Mouse (Mus musculus): ENCODE results near the gene Ddx49.

Ddx49 gene

DNA sequence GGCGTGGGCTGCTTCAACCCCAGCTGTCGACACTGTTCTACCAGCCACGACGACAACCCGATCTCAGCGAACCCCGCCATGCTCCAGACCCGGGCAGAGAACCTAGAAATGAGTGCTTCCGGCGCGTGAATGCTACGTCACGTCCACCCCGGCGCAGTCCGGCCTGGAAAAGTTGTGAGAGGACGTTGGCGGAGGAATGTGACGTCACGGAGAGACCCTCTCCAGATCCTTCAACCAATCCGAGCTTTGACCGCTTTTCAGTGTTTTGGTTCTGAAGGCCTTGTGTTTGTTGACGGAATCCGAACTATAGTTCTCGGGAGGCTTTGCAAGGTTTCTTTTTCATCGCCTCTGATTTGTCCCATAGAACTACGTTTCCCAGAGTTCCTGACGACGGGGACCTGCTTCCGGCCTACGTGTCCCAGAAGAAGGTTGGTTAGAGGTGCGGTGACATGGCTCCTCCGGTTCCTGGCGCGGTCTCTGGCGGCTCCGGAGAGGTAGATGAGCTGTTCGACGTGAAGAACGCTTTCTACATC lies at the start of gene Ddx49, which contains the start of gene Cope:
TSS of gene Ddx49 (minus strand) at position 132 of the 533 bp plus-strand sequence.
TSS of gene Cope (plus strand) at position 161 of the 533 bp plus-strand sequence.
- peak; percentile 91 for DNase-seq

DNA sequence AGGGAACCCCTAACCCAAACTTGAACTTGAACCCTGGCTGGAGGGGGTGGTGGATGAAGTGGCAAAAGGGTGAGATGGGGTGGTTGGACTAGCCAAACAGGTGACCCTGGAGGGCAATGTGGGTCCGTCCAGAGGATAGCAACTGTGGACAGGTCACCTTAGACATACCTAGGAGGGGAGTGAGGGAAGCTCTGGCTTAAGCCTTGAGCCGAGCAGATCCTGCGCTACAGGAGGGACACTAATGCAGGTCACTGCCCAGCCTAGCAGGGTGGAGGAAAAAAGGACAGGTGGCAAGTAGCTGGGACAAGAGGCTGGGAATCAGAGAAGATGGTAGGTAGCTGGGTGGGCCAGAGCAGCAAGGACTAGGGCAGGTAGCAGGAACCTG lies 49.7 kb upstream of the Ddx49 start:
- DNase-seq, result no peak

DNA sequence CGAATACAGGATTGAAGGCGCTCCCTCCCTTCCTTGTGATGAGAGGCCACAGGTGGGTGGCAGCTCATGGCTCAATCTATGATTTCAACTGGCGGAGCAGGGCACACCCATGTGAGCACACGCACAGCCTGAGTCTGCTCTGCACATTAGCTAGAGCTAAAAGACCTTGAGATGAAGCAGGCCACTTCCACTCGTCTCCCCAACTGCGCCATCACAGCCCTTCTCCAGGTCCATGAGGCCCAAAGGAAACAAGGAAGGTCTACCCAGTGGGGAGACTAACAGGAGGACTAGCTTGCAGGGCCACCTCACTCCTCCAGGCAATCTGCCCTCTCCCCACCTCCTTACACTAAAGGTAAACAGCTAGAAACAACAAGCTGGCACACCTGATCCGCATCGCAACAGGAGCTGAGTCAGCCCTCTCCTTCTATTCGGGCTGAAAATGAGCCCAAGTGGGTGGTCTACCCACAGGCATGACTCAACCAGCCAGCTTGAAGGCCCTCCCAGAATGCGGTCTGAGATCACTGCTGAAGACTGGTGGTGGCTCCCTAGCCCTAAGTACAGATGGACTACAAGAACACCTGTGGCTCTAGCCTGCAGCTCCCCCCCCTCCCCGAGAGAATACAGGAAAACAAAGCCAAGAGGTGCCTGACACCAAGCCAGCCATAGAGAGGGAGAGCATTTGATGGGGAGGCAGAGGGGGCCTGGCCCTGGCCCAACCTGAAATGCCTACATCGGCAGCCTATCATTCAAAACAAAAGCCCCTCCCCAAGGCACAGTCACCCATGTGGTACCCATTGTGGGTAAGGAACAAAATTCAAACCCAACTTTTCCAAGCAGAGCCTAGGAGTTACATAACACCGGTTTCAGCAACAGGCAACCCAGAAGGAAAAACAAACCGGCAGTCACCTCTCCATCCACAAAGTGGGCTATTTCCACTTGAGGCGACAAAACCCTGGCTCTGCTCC lies 49.0 kb upstream of the Ddx49 start:
- DNase-seq, result peak; percentile 71

DNA sequence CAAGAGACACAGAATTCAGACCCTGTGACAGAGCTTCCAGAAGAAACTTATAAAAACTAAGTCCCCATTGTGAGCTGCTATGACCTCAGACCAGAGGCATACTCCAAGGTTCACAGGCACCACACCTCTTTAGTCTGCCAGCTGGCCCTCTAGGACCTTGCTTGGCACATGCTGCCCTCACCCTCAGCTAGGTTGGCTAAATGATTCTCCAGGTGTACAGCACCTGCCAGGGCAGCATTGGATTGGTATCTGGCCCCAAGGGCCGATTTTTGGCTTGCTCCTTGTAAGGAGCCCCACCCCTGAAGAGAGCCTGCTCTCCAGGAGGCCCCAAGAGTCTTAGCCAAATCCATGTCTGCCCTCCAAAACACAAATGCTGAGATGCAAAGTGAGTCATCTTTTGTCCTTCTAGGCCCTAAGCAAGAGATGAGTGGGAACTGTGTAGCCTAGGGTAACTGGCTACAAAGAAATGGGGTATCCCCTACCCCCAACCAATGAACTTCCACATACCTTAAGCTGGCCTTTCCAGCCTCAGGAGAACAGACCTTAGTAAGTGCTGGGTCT lies 45.7 kb upstream of the Ddx49 start:
- peak; percentile 46 for DNase-seq

DNA sequence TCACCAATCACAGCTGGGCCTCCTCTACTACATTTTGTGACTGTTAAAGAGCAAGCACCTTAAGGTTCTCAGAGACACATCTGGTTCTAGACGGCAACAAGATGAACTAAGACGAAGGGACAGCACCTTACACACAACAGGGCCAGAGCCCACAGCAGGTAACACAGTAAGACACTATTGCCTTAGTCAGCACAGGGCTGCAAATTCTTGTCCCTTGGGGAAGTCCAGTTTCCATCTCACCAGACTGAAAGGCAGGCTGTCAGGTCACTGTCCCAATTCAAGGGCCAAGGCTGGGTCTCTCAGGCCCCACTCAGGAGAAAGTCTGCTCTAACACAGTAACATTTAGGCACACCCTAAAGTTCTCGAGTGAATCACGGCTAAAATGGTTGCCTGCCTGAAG lies 45.2 kb upstream of the Ddx49 start:
- no peak for DNase-seq

DNA sequence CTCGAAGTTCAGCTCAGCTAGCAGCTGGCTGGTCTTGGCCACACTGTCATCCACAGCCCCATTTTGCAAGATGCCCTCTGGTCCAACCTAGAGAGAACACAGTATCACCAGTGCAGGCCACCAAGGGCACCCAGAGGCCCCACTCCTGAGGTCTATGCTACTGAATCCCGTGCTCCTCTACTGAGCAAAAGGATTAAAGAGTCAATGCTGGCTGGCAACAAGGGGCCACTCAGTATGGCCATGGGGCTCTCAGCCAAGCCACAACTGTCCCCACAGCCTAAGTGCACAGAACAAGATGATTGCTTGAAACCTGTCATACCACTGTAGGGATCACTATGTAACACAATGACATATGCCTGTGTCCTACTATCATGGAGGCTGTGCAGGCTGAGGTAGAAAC lies 42.0 kb upstream of the Ddx49 start:
- no peak for DNase-seq

DNA sequence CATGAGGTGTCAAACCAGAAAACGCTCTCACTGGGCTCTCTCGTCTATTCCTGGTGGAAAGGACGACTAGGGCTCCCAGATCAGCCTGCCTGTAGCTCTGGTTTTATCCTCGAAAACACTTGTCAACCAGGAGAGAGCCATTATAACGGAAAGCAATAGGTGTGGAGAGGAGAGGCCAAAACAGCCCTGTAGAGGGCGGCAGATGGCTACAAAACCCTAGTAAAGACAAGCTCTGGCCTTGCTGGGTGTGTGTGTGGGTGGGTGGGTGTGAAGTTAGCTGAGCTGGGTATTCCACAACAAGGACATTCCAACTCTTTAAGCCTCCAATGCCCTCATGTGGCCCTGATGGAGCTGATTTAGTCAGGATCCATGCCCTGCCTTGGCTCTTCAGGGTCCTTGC lies 41.4 kb upstream of the Ddx49 start:
- peak; percentile 62 for DNase-seq

DNA sequence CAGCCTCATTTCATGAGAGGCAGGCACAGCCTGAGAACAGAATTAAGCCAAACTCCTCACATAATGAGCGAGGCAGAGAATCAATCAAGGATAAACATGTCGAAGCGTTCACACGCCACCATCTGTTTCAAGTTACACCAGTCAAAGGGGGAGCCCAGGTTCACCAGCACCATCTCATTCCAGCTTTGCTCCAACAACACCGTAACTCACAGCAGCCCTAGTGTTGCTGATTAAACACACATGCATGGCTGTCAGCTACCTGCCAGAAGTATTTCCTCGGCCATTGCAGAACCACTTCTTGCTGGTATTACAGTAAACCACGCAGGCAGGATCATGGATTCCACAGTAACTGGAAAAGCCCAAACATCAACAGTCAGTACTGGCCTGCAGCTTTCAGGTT lies 40.8 kb upstream of the Ddx49 start:
- DNase-seq, result no peak

DNA sequence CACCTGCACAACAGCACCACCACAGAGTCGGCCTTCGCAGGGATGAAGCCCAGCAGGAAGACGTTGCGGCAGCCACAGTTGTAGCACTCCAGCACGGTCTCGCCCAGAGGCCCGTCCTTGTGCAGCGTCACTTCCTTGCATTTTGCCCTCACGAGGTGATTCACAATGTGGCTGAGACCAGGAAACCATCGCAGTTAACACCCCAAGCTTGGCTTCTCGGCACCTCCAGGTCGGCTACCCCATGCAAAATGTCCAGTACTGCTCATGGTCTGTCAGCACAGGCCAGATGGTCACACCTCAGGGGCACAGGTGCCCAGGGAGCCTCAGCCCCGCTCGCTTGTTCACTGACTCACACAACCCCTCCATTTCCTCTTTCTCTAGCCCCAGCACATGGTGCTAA lies 39.7 kb upstream of the Ddx49 start:
- peak; percentile 75 for DNase-seq

DNA sequence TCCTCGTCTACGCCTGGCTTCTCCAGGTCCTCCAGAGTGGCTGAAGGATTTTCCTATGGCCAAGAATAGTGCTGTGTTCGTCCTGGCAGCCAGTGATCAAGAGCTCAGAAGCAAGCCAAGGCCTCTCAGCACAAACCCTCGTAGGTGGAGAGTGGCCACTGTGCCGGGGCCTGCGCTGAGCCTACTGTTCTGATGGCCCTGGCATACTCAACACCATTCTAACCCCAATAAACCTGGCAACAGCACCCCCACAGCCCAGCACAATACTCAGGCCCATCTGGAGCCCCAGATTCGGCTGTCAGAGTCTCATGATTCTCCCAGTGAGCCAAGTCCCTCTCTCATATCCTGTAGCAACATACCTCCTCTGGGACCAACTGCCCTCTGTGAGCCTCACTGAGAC lies 38.4 kb upstream of the Ddx49 start:
- peak; percentile 76 for DNase-seq

DNA sequence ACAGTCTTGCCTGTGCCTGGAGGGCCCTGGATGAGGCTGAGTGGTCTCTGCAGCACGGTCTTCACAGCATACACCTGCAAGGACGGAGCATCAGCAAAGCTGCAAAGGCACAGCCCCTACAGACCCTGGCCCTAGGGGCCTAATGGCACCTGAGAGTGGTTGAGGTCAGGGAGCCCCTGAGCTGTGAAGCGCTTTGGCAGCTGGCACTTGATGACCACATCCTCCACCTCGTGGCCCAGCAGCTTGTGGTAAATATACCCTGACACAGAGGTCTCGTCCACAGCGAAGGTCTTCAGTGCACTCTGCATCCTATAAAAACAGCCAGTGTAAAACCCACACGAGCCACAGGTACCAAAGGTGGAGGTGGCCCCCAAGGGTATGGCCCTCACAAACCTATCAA lies 36.6 kb upstream of the Ddx49 start:
- no peak for DNase-seq

DNA sequence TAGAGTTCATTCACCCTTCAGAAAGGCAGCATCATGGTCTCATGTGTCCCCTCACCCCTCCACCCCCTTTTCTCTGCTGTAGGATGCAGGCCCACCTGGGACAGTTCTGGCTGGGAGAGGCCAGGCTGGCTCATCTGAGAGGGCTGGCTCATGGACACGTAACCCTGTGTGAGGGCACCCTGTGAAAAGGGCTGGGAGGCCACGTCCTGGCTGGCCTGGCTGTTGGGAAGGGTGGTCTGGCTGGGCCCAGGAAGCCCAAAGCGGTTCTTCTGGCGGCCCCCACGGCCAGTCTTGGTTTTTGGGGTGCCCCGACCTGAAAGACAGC lies 30.6 kb upstream of the Ddx49 start:
- DNase-seq, result no peak

DNA sequence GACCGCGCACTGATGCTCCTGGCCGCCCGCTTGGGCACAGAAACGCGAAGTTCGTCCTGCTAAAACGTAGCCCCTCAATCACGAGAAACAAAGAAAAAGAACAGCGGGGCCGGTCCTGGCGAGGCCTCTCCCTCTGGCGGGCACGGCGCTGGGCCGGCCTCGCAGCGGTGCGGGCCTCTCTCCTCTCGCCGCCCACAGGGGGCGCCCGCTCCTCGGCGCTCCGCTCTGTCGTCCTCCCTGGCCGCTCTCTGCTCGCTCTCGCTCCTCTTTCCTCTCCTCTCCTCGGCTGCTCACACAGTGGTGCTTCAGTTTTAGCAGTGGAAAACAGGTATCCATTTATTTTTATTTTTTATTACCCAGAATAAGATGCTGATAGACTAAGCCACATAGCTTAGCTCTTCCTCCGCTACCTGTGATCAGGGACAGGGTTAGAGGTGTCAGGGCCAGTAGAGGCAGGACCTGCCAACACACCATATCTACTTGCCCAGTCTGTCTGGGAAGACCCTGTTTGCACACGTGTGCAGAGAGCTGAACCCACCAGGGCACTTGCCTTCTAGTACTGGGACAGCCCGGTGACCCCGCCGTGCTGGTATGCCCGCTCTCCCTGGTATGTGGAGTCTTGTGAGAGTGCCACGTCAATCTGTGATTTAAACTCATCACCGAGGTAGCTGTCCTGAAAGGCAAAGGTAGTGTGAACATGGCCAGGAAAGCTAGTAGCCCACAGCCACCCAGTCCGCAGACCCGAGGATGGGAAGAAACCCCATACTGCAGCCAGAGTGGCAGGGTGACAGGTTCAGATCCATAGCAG lies 30.0 kb upstream of the Ddx49 start:
- DNase-seq, result peak; percentile 83

DNA sequence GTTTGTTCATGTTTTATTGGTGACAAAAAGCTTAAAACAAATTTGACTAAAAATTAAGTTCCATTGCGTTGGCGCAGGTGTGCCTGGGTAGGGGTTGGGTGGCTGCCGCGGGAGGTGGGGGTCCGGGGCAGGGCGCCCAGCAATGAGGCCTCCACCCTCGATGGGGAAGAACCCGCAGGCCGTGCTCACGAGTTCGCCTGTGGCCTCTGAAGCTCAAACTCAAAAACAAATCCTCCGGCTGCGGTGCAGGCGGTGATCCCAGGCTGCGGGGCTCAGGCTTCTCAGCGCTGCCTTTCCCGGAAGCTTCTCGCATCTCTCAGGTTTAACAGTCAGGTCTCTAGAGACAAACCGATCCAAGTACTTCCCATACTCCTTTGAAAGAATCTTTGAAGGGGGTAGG lies 29.2 kb upstream of the Ddx49 start:
- DNase-seq, result no peak

DNA sequence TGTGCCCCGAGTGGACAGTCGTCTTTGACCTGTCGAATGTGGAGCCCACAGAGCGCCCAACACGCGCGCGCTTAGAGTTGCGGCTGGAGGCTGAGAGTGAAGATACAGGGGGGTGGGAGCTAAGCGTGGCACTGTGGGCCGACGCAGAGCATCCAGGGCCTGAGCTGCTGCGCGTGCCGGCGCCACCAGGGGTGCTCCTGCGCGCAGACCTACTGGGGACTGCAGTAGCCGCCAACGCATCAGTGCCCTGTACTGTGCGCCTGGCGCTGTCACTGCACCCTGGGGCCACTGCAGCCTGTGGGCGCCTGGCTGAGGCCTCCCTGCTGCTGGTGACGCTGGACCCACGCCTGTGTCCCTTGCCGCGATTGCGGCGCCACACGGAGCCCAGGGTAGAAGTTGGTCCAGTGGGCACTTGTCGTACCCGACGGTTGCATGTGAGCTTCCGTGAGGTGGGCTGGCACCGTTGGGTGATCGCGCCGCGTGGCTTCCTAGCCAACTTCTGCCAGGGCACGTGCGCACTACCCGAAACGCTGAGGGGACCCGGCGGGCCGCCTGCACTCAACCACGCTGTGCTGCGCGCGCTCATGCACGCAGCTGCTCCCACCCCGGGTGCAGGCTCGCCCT lies 28.6 kb upstream of the Ddx49 start:
- peak; percentile 67 for DNase-seq

DNA sequence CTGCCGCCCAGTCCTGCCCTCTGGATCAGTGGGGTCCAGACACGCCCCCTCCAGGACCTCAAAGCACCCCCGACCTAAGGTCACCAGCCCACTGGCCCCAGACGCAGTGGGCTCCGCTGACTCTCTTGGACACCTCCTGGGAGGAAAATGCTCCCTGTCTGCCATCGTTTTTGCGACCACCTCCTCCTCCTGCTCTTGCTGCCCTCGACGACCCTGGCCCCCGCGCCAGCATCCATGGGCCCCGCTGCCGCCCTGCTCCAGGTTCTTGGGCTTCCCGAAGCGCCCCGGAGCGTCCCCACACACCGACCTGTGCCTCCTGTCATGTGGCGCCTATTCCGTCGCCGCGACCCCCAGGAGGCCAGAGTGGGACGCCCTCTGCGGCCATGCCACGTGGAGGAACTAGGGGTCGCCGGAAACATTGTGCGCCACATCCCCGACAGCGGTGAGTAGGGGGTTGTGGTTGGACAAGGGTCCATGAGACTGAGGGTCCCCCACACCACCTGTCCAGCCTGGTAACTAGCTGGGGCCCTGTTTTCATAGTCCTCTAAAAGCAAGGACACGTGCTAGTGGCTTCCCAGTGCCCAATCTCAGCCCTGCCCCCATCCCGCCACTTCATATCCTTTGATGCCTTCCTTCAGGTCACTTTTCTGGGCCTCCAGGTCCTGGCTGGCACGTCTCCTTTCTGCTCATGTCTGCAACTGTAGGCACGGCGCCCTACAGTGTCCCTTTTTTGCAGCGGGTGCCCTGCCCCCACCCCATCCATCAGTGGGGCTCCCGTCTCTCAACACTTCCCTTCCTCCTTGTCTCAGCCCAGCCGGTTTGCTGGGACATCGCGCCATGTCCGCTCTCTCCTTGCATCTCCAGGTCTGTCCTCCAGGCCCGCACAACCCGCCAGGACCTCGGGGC lies 27.8 kb upstream of the Ddx49 start:
- peak; percentile 52 for DNase-seq

DNA sequence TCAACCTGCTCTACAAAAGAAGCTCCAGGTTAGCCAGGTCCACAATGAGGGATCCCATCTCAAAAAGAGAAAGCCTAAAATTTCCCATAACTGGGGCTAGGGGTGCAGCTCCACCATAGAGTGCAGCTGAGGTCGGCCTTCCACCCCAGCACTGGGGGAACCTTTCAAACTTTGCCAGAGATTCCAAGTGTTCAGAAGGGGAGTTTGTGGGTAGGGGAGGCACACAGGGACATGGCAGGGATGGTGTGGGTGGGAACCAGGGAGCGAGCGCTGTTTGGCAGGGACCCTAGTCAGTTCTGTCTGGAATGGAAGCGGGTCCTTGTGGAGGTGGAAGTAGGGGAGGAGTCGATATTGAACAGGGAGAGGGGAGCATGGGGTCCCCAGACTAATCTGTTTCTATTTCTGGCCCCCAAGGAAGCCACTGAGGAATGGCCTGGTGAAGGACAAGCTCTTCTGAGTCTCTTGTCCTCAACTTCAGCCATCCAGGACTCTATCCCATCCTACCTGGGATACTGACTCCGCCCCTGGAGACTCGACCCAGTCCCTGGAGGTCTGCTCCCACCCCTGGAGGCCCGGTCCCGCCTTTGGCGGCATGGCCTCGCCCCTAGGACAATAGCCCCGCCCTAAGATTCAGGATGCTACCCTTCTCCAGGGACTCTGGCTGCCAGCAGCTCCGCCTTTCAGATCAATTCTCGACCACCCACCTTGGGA lies 27.0 kb upstream of the Ddx49 start, which contains the start of gene Gdf1:
TSS of gene Gdf1 (plus strand) at position 694 of the 711 bp plus-strand sequence.
- peak; percentile 55 for DNase-seq

DNA sequence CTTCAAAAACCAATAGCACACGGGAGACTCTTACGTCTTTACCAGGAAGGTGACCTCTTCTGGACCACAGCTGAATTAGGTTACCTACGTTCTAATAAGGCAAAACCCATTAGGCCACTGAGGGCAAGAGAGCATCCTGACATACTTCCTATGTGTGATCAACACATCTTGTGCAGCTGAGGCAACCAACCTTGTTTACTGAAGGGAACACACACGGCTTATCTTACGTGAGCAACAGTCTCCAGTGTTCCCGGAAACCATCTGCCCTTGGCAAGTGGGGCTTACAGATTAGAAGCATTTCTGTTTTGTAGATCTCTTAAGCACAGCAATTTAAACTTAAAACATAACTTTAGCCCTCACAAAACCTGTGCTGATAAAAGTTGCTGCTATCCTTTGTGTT lies 25.2 kb upstream of the Ddx49 start:
- no peak for DNase-seq

DNA sequence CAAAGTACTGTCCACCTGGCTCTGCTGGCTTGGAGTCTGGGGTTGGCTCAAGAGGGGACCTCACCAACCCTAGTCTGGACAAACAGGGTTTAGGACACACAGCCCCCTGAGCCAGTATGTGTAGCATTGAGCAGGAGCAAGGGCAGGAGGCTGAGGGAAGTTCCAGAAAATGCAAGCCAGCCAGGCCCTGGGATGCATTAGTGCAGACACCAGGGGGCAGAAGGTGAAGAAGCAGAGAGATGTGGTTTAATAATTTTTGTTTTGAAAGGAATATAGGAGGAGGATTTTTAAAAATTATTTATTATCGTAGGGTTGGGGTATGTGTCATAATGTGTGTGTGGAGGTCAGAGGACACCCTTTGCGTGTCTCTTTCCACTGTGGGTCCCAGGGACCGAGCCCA lies 21.4 kb upstream of the Ddx49 start:
- DNase-seq, result no peak

DNA sequence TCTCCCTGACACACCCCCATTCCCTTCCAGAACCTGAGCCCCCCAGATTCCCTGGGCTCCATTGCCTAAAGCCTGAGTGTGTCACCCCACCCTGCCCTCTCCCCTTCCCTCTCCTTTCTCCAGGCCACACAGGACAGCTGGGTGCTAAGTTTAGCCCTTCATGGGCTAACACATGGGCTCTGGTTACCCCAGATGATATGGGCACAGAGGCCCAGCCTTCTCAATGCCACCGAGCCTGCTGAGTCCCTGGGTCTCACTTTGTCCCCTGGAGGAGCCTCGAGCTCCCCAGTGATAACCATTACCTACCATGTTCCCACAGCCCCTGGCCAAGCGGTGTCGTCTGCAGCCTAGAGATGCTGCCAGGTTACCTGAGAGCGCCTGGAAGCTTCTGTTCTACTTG lies 15.6 kb upstream of the Ddx49 start:
- DNase-seq, result no peak
